Mouse (Mus musculus): ENCODE data around the gene Fam71e1. TPM values are rescaled to one million over a fixed set of nuclear protein-coding genes. Genes with fewer than 3 reads are reported as not detected.

Fam71e1 gene
- total RNA-seq, 2 experiments from 2014 or later: 1.2 to 1.7 TPM

GRCm38 (mm10) chr7:44470696-44471612 is 25.4 kb upstream of the Fam71e1 start:
- no peak for ATAC-seq (replicated peaks; ENCODE audit: poor library complexity)

GRCm38 (mm10) chr7:44471880-44472557 is 24.4 kb upstream of the Fam71e1 start:
- ATAC-seq (replicated peaks; ENCODE audit: poor library complexity): no peak

- no peak for ATAC-seq (replicated peaks; ENCODE audit: poor library complexity)
Measured at GRCm38 (mm10) chr7:44472558-44472885, 23.9 kb upstream of the Fam71e1 start.

- ATAC-seq (replicated peaks; ENCODE audit: poor library complexity): no peak
Measured at GRCm38 (mm10) chr7:44472961-44473646, 23.3 kb upstream of the Fam71e1 start.

GRCm38 (mm10) chr7:44474419-44474818 is 22.0 kb upstream of the Fam71e1 start:
- ATAC-seq (replicated peaks; ENCODE audit: poor library complexity): no peak

- ATAC-seq (replicated peaks; ENCODE audit: poor library complexity): no peak
Measured at GRCm38 (mm10) chr7:44475046-44475614, 21.3 kb upstream of the Fam71e1 start.

- ATAC-seq (replicated peaks; ENCODE audit: poor library complexity): peak; percentile 85
Measured at GRCm38 (mm10) chr7:44482836-44483435, 13.4 kb upstream of the Fam71e1 start.

- no peak for ATAC-seq (replicated peaks; ENCODE audit: poor library complexity)
Measured at GRCm38 (mm10) chr7:44484109-44484508, 12.3 kb upstream of the Fam71e1 start.

- ATAC-seq (replicated peaks; ENCODE audit: poor library complexity): peak; percentile 82
Measured at GRCm38 (mm10) chr7:44484841-44485571, 11.4 kb upstream of the Fam71e1 start.

GRCm38 (mm10) chr7:44485572-44486195 is 10.7 kb upstream of the Fam71e1 start:
- ATAC-seq (replicated peaks; ENCODE audit: poor library complexity): no peak

GRCm38 (mm10) chr7:44486927-44487575 is 9.3 kb upstream of the Fam71e1 start:
- ATAC-seq (replicated peaks; ENCODE audit: poor library complexity): no peak

- no peak for ATAC-seq (replicated peaks; ENCODE audit: poor library complexity)
Measured at GRCm38 (mm10) chr7:44487936-44488335, 8.4 kb upstream of the Fam71e1 start.

GRCm38 (mm10) chr7:44488545-44488944 is 7.8 kb upstream of the Fam71e1 start:
- no peak for ATAC-seq (replicated peaks; ENCODE audit: poor library complexity)

- ATAC-seq (replicated peaks; ENCODE audit: poor library complexity): no peak
Measured at GRCm38 (mm10) chr7:44490281-44490680, 6.1 kb upstream of the Fam71e1 start.

- no peak for ATAC-seq (replicated peaks; ENCODE audit: poor library complexity)
Measured at GRCm38 (mm10) chr7:44491391-44491790, 5.0 kb upstream of the Fam71e1 start.

- no peak for ATAC-seq (replicated peaks; ENCODE audit: poor library complexity)
Measured at GRCm38 (mm10) chr7:44492166-44492826, 4.1 kb upstream of the Fam71e1 start.

GRCm38 (mm10) chr7:44494681-44495080 is 1.7 kb upstream of the Fam71e1 start:
- no peak for ATAC-seq (replicated peaks; ENCODE audit: poor library complexity)

- no peak for ATAC-seq (replicated peaks; ENCODE audit: poor library complexity)
Measured at GRCm38 (mm10) chr7:44495086-44495485, 1.3 kb upstream of the Fam71e1 start.

- peak; percentile 49 for ATAC-seq (replicated peaks; ENCODE audit: poor library complexity)
Measured at GRCm38 (mm10) chr7:44496771-44497109, 359 bp downstream of the Fam71e1 start.

All from megakaryocyte progenitor cell, adult 5-6 weeks (primary cell).